Mouse (Mus musculus): Measurements from ENCODE around the gene Dgkb. TPM values are rescaled to one million over a fixed set of nuclear protein-coding genes. Genes with fewer than 3 reads are reported as not detected.

Gene Dgkb
- polyA plus RNA-seq, 1 experiment from 2014 or later, result 0.05 TPM

DNA sequence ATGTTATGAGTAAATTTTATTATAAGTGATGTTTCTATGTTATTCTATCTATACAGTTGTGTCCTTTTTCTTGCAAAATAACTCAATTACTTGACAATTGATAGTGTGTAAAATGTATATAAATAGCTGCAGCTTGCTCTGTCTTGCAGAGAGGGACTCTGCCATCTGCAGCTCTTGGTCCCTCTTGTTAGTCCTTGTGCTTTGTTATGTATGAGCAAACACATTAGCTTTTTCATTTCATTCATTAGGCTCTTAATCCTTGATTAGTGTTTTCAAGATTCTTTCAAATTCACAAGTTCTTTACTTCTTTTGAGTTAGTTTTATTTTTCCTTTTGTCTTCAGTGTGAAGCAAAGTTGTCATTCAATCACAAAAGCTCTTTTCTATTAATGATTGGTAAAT is 511.3 kb downstream of the Dgkb start:
- no peak for DNase-seq (ENCODE audit: low spot score)

DNA sequence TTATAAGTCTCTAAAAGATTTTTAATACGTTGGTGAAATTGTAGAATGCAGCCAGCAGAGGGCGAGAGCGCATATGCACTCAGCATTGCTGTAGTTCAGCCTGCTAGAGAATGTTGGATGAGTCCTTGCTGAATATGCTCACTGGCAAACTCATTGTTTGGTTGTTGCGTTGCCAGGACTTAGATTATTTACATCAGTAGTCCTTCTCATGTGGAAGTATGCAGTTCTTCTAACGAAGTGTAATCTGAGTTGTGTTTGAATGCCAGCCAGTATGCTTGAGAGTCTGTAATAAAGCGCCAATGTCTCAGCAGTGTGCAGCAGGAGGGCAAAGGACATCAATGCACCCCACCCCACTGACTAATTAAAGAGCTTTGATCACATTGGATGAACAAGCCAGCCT is 525.1 kb downstream of the Dgkb start:
- H3K27me3 ChIP-seq (ENCODE audit: insufficient read depth, poor library complexity, severe bottlenecking), result no peaks in the 10 kb centered on the region
- 20% methylated on average over 6 of the region's 6 CpGs for WGBS
- H3K36me3 ChIP-seq, result no peaks in the 10 kb centered on the region
- H3K4me1 ChIP-seq, result no peaks in the 10 kb centered on the region
- H3K27ac ChIP-seq, result no peak overlapping the region
- DNase-seq (ENCODE audit: low spot score), result no peak
- no peaks in the 10 kb centered on the region for H3K9me3 ChIP-seq
- H3K4me3 ChIP-seq, result no peak overlapping the region

More for the DNA sequence above, 511.3 kb downstream of the Dgkb start:
- H3K9me3 ChIP-seq, result no peaks in the 10 kb centered on the region
- H3K36me3 ChIP-seq, result no peaks in the 10 kb centered on the region
- H3K27me3 ChIP-seq (ENCODE audit: insufficient read depth, poor library complexity, severe bottlenecking), result no peaks in the 10 kb centered on the region
- H3K4me3 ChIP-seq, result no peak overlapping the region
- H3K27ac ChIP-seq, result no peak overlapping the region
- no peaks in the 10 kb centered on the region for H3K4me1 ChIP-seq

DNA sequence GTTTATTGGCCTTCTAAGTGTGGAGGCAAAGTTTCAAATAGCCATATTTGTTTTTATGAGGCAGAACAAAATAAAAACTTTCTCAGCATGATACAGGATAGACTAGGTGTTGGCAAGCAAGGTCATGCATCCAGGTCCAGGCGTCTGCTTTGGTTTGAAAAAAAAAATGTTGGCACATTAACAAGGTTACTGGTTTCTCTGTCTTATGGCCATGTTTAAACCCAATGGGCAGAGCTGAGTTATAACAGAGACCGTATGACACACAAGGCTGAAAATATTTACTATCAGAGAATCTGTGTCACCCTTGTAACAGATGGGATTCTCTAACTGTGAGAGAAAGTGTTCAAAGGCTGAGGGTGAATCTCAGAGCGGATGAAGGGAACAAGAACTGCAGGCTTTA is 535.0 kb downstream of the Dgkb start:
- Histone ChIP-seq H3K4me1 (no peaks in the 10 kb centered on the region), H3K4me3 (no peak overlapping the region), H3K27me3 (ENCODE audit: insufficient read depth, poor library complexity, severe bottlenecking) (no peaks in the 10 kb centered on the region), H3K9me3 (no peaks in the 10 kb centered on the region), H3K27ac (no peak overlapping the region), H3K36me3 (no peaks in the 10 kb centered on the region)
- 85% methylated on average over 3 of the region's 3 CpGs for WGBS
- DNase-seq (ENCODE audit: low spot score), result no peak

DNA sequence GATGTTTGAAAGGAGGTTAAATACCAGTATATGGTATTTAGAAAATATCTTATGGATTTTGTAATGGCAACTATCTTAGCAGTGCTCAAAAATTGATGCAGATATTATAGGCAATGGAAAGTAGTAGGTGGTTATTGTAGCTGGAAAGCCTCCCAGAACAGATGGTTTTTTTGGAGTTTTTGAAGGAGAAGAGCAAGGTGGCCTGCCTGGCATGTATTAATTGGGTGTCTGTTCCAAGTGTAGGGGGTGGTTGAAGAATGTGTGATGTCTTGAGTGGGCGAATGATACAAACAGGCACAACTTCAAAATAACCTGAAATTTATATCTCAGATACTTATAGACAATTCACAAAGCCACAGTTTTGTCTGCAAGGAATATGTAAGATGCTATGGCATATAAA is 538.9 kb downstream of the Dgkb start:
- Histone ChIP-seq H3K36me3 (no peaks in the 10 kb centered on the region), H3K9me3 (no peaks in the 10 kb centered on the region), H3K27me3 (ENCODE audit: insufficient read depth, poor library complexity, severe bottlenecking) (no peaks in the 10 kb centered on the region), H3K27ac (no peak overlapping the region), H3K4me1 (no peaks in the 10 kb centered on the region), H3K4me3 (no peak overlapping the region)
- DNase-seq (ENCODE audit: low spot score), result no peak
- 64% methylated on average over 1 of the region's 1 CpGs for WGBS

DNA sequence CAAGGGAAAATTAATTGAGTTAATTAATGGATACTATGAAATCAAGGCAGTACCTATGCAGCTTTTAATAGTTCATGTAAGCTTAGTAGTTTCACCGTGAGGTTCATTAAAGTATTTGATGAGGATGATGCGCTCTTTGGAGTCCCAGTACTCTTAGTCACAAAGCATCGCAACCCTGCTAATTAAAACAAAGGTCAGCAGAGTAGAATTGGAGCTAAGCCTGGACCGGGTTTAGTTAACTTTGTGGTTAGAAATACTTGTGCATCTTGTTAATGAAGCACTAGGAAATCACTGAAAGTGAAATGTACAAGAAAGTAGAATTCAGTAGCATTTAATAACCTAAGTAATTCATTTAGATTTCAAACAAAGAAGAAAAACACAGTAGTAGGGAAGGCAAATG is 544.0 kb downstream of the Dgkb start:
- Histone ChIP-seq H3K36me3 (no peaks in the 10 kb centered on the region), H3K27ac (no peak overlapping the region), H3K4me1 (no peaks in the 10 kb centered on the region), H3K27me3 (ENCODE audit: insufficient read depth, poor library complexity, severe bottlenecking) (no peaks in the 10 kb centered on the region), H3K4me3 (no peak overlapping the region), H3K9me3 (no peaks in the 10 kb centered on the region)
- DNase-seq (ENCODE audit: low spot score), result no peak
- WGBS, result 89% methylated on average over 4 of the region's 4 CpGs

DNA sequence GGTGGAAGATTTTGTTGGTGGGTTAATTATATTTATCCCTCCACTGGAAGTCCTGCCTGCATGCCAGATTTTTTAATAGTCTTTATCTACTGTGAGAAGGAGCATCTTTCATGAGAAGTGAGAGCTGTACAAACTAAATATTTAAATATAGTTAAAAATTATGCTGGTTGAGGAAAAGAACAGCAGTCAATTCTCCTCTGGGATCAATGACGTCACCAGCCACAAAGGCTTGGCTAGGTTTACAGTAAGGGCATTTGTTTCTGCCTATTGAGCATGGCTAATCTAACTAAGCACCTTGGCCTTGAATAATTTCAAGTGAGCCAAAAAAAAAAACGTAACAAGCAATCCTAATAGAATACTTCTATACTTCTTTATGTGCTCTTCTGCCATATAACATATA is 554.1 kb downstream of the Dgkb start:
- WGBS, result 71% methylated on average over 2 of the region's 2 CpGs
- DNase-seq (ENCODE audit: low spot score), result no peak
- Histone ChIP-seq H3K4me3 (no peak overlapping the region), H3K27me3 (ENCODE audit: insufficient read depth, poor library complexity, severe bottlenecking) (no peaks in the 10 kb centered on the region), H3K4me1 (no peaks in the 10 kb centered on the region), H3K9me3 (no peaks in the 10 kb centered on the region), H3K27ac (no peak overlapping the region), H3K36me3 (no peaks in the 10 kb centered on the region)

DNA sequence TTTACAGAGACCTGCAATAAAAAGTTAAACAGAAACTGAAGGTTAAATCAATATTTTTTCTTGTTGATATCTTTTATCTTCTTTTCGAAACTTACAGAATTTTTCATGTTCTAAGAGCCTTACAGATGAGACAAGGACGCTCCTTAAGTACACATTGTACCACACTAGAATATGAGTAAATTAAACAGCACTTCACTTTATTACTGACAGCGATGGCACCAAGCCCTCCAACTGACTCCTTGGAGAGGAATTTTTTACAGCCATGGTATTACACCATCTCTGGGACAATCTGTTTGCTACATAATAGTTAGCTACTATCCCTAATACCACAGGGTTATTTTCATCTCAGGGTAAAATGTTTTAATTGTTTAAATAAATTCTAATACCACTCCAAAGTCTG is 556.6 kb downstream of the Dgkb start:
- WGBS, result 73% methylated on average over 3 of the region's 3 CpGs
- Histone ChIP-seq H3K4me1 (no peaks in the 10 kb centered on the region), H3K36me3 (no peaks in the 10 kb centered on the region), H3K27ac (no peak overlapping the region), H3K9me3 (no peaks in the 10 kb centered on the region), H3K4me3 (no peak overlapping the region), H3K27me3 (ENCODE audit: insufficient read depth, poor library complexity, severe bottlenecking) (no peaks in the 10 kb centered on the region)
- no peak for DNase-seq (ENCODE audit: low spot score)

DNA sequence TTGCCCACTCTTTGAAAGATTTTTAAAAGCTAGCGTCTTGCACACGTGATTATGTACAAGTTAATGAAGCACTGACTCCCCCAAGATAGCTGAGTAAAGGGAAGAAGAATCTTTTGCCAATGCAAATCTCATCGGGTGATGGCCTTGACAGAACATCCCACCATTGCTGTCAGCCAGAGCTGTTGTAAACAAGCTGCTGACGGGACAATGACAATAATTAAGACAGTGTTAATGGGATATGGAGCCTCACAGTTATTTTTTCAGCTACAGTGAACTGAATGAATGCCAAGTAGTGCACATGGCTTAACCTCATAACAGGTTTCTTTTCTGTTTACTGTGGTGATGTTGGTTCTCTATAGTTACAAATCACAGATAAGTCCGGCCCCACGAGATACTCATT is 568.4 kb downstream of the Dgkb start:
- WGBS, result 83% methylated on average over 6 of the region's 6 CpGs
- H3K4me3 ChIP-seq, result no peak overlapping the region
- DNase-seq (ENCODE audit: low spot score), result no peak

DNA sequence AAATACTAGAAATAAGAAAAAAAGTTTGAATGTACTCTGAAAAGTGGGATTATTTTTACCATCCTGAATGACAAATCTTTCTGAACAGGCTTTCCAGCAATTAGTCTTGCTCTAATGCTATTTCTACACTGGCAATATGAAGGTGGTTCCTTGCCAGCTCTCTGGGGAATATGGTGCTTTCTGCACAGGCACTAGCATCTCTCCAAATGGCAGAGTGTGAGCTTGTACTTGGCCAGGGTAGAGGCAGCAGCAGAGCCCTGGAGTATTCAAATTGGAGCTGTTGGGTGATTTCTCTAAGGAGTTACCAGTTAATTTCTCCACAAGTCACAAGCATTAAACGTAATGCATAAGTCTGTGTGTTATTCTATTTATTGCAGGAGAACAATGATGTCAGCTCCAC is 569.5 kb downstream of the Dgkb start:
- DNase-seq (ENCODE audit: low spot score), result no peak
- H3K27ac ChIP-seq, result no peak overlapping the region
- 80% methylated on average over 1 of the region's 1 CpGs for WGBS
- H3K4me3 ChIP-seq, result no peak overlapping the region
- H3K27me3 ChIP-seq (ENCODE audit: insufficient read depth, poor library complexity, severe bottlenecking), result no peaks in the 10 kb centered on the region
- no peaks in the 10 kb centered on the region for H3K4me1 ChIP-seq
- H3K9me3 ChIP-seq, result no peaks in the 10 kb centered on the region
- H3K36me3 ChIP-seq, result no peaks in the 10 kb centered on the region

More for the DNA sequence above, 568.4 kb downstream of the Dgkb start:
- no peak overlapping the region for H3K27ac ChIP-seq
- no peaks in the 10 kb centered on the region for H3K27me3 ChIP-seq (ENCODE audit: insufficient read depth, poor library complexity, severe bottlenecking)
- H3K4me1 ChIP-seq, result no peaks in the 10 kb centered on the region
- no peaks in the 10 kb centered on the region for H3K9me3 ChIP-seq
- no peaks in the 10 kb centered on the region for H3K36me3 ChIP-seq

DNA sequence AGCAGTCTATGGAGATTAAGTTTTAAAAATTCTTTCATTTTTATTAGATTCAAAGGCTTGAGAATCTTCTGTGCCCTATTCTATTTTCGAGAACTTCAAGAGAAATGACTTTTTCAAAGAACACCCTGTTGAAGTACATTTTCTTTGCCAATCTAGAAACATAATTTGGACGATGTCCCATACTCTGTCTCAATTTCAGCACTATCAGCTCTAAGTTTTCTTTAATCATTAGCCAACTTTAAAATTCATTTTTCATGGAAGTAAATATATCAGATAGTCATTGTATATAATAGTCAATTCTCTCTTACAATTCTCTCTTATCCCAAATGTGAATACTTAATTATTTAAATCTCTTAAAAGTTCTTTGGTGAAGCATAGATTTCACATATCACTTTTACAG is 570.1 kb downstream of the Dgkb start:
- H3K27me3 ChIP-seq (ENCODE audit: insufficient read depth, poor library complexity, severe bottlenecking), result no peaks in the 10 kb centered on the region
- H3K27ac ChIP-seq, result no peak overlapping the region
- WGBS, result 72% methylated on average over 2 of the region's 2 CpGs
- H3K4me1 ChIP-seq, result no peaks in the 10 kb centered on the region
- DNase-seq (ENCODE audit: low spot score), result no peak
- no peaks in the 10 kb centered on the region for H3K9me3 ChIP-seq
- H3K4me3 ChIP-seq, result no peak overlapping the region
- H3K36me3 ChIP-seq, result no peaks in the 10 kb centered on the region

DNA sequence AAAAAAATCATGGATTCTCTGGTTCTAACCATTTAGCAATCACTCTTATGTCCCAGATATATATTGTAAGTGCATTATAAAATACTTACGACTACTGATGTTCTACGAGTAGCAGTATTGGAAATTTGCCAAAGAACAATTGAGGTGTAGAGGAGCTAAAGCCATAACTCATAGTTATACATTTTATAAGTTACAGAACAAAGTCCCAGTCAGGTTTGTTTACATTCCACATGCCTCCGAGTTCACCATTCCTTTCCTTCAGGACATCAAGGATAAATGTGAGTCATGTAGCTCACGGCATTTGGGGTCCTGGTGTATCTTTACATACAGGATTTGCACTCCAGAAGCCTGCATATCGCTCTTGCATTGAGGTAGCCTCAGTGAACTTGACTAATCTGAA is 570.7 kb downstream of the Dgkb start:
- WGBS, result 81% methylated on average over 5 of the region's 5 CpGs
- H3K27me3 ChIP-seq (ENCODE audit: insufficient read depth, poor library complexity, severe bottlenecking), result no peaks in the 10 kb centered on the region
- H3K4me1 ChIP-seq, result no peaks in the 10 kb centered on the region
- H3K9me3 ChIP-seq, result no peaks in the 10 kb centered on the region
- no peak overlapping the region for H3K27ac ChIP-seq
- H3K4me3 ChIP-seq, result no peak overlapping the region
- no peaks in the 10 kb centered on the region for H3K36me3 ChIP-seq
- no peak for DNase-seq (ENCODE audit: low spot score)

DNA sequence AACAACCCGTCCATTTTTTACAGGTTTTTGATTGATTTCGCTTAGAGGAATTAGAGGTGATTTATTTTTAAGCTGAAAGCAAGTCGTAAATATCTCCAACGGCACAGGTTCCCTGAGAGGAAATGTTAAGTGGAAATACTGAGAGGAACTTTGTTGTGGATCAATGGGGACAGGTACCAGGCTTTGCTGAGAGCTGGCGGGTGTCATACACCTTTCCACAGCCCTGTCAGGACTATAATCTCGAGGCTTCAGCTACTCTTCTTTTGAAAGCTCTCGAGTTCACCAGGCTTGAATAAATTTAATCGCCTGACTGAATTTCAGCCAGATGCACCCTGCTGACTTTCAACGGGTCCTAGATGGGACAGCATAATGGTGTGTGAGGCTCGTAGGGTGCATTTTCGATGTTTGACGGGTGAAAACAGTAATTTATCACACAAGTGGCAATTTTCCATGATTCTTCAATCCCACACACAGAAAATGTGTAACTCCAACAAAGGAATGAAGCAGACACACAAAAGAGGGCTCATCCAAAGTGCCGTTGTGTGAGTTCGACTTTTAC is 580.3 kb downstream of the Dgkb start:
- 70% methylated on average over 14 of the region's 14 CpGs for WGBS
- Histone ChIP-seq H3K9me3 (no peaks in the 10 kb centered on the region), H3K4me1 (no peaks in the 10 kb centered on the region), H3K27ac (no peak overlapping the region), H3K4me3 (no peak overlapping the region), H3K36me3 (no peaks in the 10 kb centered on the region), H3K27me3 (ENCODE audit: insufficient read depth, poor library complexity, severe bottlenecking) (no peaks in the 10 kb centered on the region)
- no peak for DNase-seq (ENCODE audit: low spot score)

DNA sequence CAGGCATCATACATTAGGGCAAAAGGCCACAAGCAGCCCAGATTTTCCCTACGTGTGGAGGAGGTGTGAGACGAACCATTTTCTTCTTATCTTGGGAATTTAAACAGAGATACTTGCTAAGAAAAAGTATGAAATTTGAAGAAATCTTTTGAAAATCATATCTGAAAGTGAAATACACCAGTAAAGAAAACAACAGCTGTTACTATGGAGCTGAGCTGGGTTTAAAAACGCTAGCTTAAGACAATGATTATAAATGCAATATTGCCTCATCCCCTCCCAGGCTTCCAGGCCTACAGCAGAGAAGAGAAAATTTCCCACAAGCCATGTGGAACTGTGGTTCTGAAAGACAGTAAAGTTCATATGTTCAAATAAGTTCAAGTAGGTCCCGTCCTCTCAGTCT is 582.6 kb downstream of the Dgkb start:
- no peak for DNase-seq (ENCODE audit: low spot score)
- no peaks in the 10 kb centered on the region for H3K9me3 ChIP-seq
- WGBS, result 78% methylated on average over 4 of the region's 4 CpGs
- H3K27ac ChIP-seq, result no peak overlapping the region
- no peaks in the 10 kb centered on the region for H3K4me1 ChIP-seq
- no peak overlapping the region for H3K4me3 ChIP-seq
- H3K27me3 ChIP-seq (ENCODE audit: insufficient read depth, poor library complexity, severe bottlenecking), result no peaks in the 10 kb centered on the region
- H3K36me3 ChIP-seq, result no peaks in the 10 kb centered on the region

DNA sequence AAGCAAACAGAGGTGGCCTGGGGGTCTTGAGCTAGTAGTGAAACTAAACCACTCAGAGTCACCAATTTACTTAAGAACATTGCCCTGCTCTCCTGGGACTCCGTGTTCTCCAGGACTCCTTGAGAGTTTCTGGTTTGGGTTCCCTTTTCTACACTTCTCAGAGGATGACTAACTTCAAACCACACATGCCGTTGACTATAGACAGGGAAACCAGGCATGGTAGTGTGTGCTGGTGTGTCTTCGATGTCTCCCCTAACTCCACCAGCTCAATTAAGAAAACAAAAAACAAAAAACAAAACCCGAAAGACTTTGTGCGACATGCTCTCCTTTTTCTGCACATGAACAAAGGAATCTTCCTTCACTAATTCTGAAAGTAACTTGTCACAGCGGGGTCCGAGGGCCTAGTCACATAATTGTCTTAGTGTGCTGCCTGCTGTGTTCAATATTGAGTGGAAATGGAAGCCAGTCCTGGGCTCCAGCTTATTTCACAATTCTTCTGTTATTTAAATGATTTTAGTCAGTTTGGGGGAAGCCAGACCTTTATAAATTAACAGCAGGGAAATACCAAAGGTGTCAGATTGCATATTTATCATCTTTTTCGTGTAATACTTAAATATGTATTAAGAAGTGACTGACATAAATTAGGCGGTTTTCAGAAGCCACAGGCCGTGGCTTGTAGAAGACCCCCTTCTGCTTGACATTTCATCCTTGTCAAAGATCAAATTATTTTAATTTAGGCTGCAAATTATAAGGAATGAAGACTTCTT is 618.0 kb downstream of the Dgkb start:
- no peak for DNase-seq (ENCODE audit: low spot score)
- Histone ChIP-seq H3K4me3 (no peak overlapping the region), H3K9me3 (no peaks in the 10 kb centered on the region), H3K36me3 (no peaks in the 10 kb centered on the region), H3K27ac (no peak overlapping the region), H3K4me1 (no peaks in the 10 kb centered on the region), H3K27me3 (ENCODE audit: insufficient read depth, poor library complexity, severe bottlenecking) (no peaks in the 10 kb centered on the region)
- WGBS, result 69% methylated on average over 10 of the region's 10 CpGs

Data from heart, embryonic 10.5 days (tissue).